Mouse (Mus musculus): ENCODE data around the gene Sesn3.

DNA sequence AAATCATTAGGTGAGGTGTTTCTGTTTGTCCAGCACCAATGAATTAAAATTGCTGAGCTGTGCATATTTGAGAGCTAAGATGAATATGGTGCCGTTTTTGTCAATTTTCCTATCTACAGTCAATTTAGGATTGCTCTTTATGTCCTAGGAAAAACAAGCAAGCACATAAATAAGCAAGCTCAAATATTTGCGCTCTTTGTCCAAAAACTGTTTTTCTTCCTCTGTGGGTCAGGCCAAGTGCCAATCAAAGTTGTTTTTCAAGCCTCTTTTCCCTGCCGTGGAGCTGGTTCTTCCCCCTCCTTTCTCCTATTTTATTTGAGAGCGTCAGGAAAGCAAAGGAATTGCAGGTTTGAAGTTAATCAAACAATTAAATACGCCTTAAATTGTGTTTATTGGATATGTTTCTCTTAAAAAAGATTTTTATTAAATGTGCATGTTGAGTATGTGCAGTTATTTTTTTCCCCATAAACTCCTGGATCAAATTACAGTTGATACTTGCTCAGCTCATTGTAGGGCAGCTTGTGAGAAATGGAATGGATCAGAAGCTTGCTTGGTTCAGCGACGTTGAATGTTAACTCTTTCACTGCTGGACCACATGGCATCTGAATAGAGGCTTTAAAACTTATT, 2.6 kb downstream of the Sesn3 start:
- no peak for TF ChIP-seq CTCF (IDR thresholded peaks at IDR 0.05; ENCODE audit: control insufficient read depth, insufficient read depth, insufficient replicate concordance, low read depth, low read length)
- TF ChIP-seq POLR2A (IDR thresholded peaks at IDR 0.05; ENCODE audit: control insufficient read depth, low read depth, low read length): no peak
